Mouse (Mus musculus) kidney, adult 8-10 months (tissue): ENCODE data around the gene Arl16.

Experiments
- DNase-seq, 2 experiments: peaks; one replicate each; pipeline ENCODE4 v3.0.0; 2022

Gene Arl16

GRCm38 (mm10) chr11:120491317-120492023, 24.1 kb upstream of the Arl16 start, which contains the start of gene Slc25a10:
Slc25a10 (plus strand) TSS chr11:120491840.
- peak; percentile 93 to 94 for DNase-seq

GRCm38 (mm10) chr11:120490291-120491046, 23.1 kb upstream of the Arl16 start:
- no peak for DNase-seq

- DNase-seq, result peak; percentile 89 to 96
Measured at GRCm38 (mm10) chr11:120489054-120489761, 21.8 kb upstream of the Arl16 start.

- DNase-seq, result no peak
Measured at GRCm38 (mm10) chr11:120488516-120488915, 21.1 kb upstream of the Arl16 start.

GRCm38 (mm10) chr11:120485251-120485650, 17.8 kb upstream of the Arl16 start:
- DNase-seq, result peak; percentile 77 to 82

GRCm38 (mm10) chr11:120484265-120484981, 17.0 kb upstream of the Arl16 start, which contains the start of gene Mrpl12:
Mrpl12 (plus strand) TSS chr11:120484613.
- DNase-seq, result peak; percentile 88 to 89

GRCm38 (mm10) chr11:120483448-120483934, 16.1 kb upstream of the Arl16 start:
- DNase-seq, result no peak

- DNase-seq, result peak; percentile 70 to 80
Measured at GRCm38 (mm10) chr11:120472052-120472451, 4.6 kb upstream of the Arl16 start.

- DNase-seq, result no peak
Measured at GRCm38 (mm10) chr11:120467736-120468092, 307 bp upstream of the Arl16 start.

- DNase-seq, result no peak
Measured at GRCm38 (mm10) chr11:120465521-120465920, 1.9 kb downstream of the Arl16 start.

GRCm38 (mm10) chr11:120464365-120464764, 3.0 kb downstream of the Arl16 start:
- DNase-seq, result no peak

- DNase-seq, result no peak
Measured at GRCm38 (mm10) chr11:120463536-120463935, 3.9 kb downstream of the Arl16 start.

- no peak for DNase-seq
Measured at GRCm38 (mm10) chr11:120458847-120459597, 8.4 kb downstream of the Arl16 start.

- DNase-seq, result peak; percentile 51 to 70
Measured at GRCm38 (mm10) chr11:120457772-120458751, 9.3 kb downstream of the Arl16 start, which contains the start of the genes Oxld1 and Ccdc137. Oxld1 (minus strand) TSS chr11:120458068. Ccdc137 (plus strand) TSS chr11:120458115.

GRCm38 (mm10) chr11:120457370-120457769, 10.0 kb downstream of the Arl16 start:
- DNase-seq, result no peak

GRCm38 (mm10) chr11:120455413-120455812, 12.0 kb downstream of the Arl16 start:
- no peak for DNase-seq

- no peak for DNase-seq
Measured at GRCm38 (mm10) chr11:120454965-120455364, 12.4 kb downstream of the Arl16 start.

- no peak for DNase-seq
Measured at GRCm38 (mm10) chr11:120453306-120453705, 14.1 kb downstream of the Arl16 start, which contains the start of gene Pde6g. Pde6g (minus strand) TSS chr11:120453500.

GRCm38 (mm10) chr11:120452246-120452645, 15.2 kb downstream of the Arl16 start:
- DNase-seq, result no peak

- DNase-seq, result no peak
Measured at GRCm38 (mm10) chr11:120447179-120447578, 20.2 kb downstream of the Arl16 start.
